Mouse (Mus musculus) E14TG2a.4 (cell line): ENCODE measurements around the gene Klhl24.
"Not testable (repeated sequence)": the region's sequence is repeated elsewhere in the genome, so short reads cannot be mapped to it uniquely, and the experiment has no call there.

Source experiments
- H3K27me3 ChIP-seq: 2 replicates; pipeline ENCODE4 v1.6.1; 2014; ENCODE audit warnings: low read length, control low read depth; ENCODE audit not compliant: insufficient read depth
- H3K36me3 ChIP-seq: 2 replicates; pipeline ENCODE4 v1.6.1; 2014; ENCODE audit warnings: low read length, control low read depth; ENCODE audit not compliant: insufficient read depth
- H3K4me1 ChIP-seq: replicated peaks from 2 replicates; pipeline ENCODE4 v1.6.1; 2014; ENCODE audit warnings: low read depth, low read length, control low read depth
- H3K4me3 ChIP-seq: replicated peaks from 2 replicates; pipeline ENCODE4 v1.5.1; 2014; ENCODE audit warnings: mild to moderate bottlenecking, low read length
- H3K9me3 ChIP-seq: 2 replicates; pipeline ENCODE4 v1.6.1; 2014; ENCODE audit warnings: low read length, control low read depth
- CTCF ChIP-seq: conservative IDR thresholded peaks from 2 replicates; pipeline ENCODE4 v1.5.1; 2014; ENCODE audit warnings: low read length
- NANOG ChIP-seq: IDR thresholded peaks from 2 replicates; pipeline ENCODE4 v1.6.1; 2014; ENCODE audit warnings: borderline replicate concordance, low read length, mixed read lengths
- POU5F1 ChIP-seq: IDR thresholded peaks from 2 replicates; pipeline ENCODE4 v1.6.1; 2014; ENCODE audit warnings: low read length, borderline replicate concordance

Klhl24 gene

GRCm38 (mm10) chr16:20116069-20116468 is 18.7 kb downstream of the Klhl24 start:
- H3K9me3 ChIP-seq: no peaks in the 10 kb centered on the region

DNA sequence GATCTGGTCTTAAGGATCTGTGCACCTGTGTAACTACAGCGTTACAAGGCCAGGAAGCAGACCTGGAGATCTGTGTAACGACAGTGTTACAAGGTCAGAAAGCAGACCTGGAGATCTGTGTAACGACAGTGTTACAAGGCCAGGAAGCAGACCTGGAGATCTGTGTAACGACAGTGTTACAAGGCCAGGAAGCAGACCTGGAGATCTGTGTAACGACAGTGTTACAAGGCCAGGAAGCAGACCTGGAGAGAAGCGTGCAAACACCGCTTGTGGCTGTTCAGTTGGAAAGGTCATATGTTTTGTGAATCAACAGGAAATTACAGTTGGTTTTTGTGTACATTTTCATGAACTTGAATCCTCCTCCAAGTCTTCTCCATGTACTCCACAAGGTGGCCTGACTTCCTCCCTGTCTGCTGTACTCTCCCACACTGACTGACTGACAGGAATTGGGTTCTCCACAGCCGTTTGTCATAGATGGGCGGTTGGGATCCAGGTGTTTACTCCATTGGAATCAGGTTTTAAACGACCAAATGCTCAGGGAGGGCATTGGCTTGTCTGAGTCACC is 29.1 kb downstream of the Klhl24 start:
- not testable (repeated sequence) for H3K9me3 ChIP-seq, H3K4me3 ChIP-seq, H3K27me3 ChIP-seq
- peaks cover 12% of the 10 kb centered on the region for H3K4me1 ChIP-seq
- H3K36me3 ChIP-seq: peaks cover 51% of the 10 kb centered on the region

More at GRCm38 (mm10) chr16:20116069-20116468, 18.7 kb downstream of the Klhl24 start:
- H3K4me3 ChIP-seq: no peak overlapping the region
- H3K4me1 ChIP-seq: peaks cover 12% of the 10 kb centered on the region
- H3K27me3 ChIP-seq: no peaks in the 10 kb centered on the region
- TF ChIP-seq POU5F1 (no peak), NANOG (no peak), CTCF (no peak)
- peaks cover 90% of the 10 kb centered on the region for H3K36me3 ChIP-seq

GRCm38 (mm10) chr16:20130397-20130796 is 33.1 kb downstream of the Klhl24 start:
- Histone ChIP-seq H3K9me3 (no peaks in the 10 kb centered on the region), H3K4me3 (no peak overlapping the region), H3K27me3 (peaks cover 5% of the 10 kb centered on the region), H3K36me3 (peaks cover 18% of the 10 kb centered on the region), H3K4me1 (peaks cover 12% of the 10 kb centered on the region)
- TF ChIP-seq POU5F1 (no peak), CTCF (no peak), NANOG (no peak)

DNA sequence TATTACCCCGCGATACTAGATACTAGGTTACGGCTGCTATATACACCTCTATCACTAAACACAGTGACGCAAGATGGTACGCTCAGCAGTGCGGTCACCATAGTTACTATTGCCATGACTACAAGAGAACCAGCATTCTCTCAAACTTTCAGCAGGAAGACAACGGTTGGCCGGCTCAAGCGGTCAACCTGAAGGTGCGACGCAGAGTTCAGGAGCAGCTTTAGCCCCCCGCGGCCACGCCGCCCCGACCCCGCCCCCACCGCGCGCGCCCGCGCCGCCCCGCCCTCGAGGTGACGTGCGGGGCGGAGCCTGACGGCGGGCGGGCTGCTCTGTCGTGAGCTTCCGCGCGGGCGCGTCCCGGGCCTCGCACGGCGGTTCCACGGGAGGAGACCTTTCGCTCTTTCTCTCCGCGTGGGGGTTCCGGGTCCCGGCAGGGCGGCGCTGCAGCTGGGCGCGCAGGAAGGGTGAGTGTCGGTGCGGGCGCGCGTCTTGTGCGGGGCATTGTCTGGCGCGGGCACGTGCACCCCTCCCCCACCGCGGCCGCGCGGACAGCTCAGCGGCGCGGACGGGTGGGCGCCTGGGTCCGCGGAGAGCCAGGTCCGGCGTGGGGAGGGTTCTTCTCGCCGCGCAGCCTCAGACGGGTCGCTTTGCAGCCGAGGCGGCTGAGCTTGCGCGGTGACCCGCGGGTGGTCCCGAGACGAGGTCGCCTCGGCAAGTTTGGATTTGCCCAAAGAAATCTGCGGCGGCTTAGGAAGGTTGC is 43.6 kb downstream of the Klhl24 start, which contains the start of gene Yeats2:
Yeats2 (plus strand) TSS at position 292 of the 760 bp plus-strand sequence.
- H3K27me3 ChIP-seq: peaks cover 7% of the 10 kb centered on the region; the same call in 1 of the 2 replicates
- peaks cover 38% of the 10 kb centered on the region for H3K36me3 ChIP-seq
- H3K9me3 ChIP-seq: no peaks in the 10 kb centered on the region
- H3K4me1 ChIP-seq: peaks cover 38% of the 10 kb centered on the region
- H3K4me3 ChIP-seq: peak within 1 kb of the TSS; percentile 93
- TF ChIP-seq CTCF: no peak

GRCm38 (mm10) chr16:20144568-20144967 is 47.2 kb downstream of the Klhl24 start:
- Histone ChIP-seq H3K4me1 (peaks cover 45% of the 10 kb centered on the region), H3K4me3 (no peak overlapping the region), H3K27me3 (no peaks in the 10 kb centered on the region), H3K9me3 (no peaks in the 10 kb centered on the region), H3K36me3 (peaks cover 50% of the 10 kb centered on the region)
- no peak for TF ChIP-seq NANOG

- no peak for TF ChIP-seq NANOG
- no peak for TF ChIP-seq CTCF
- no peak for TF ChIP-seq POU5F1
- peaks cover 14% of the 10 kb centered on the region for H3K9me3 ChIP-seq
- peaks cover 72% of the 10 kb centered on the region for H3K36me3 ChIP-seq
- peaks cover 8% of the 10 kb centered on the region for H3K4me1 ChIP-seq
- no peaks in the 10 kb centered on the region for H3K27me3 ChIP-seq
- no peak overlapping the region for H3K4me3 ChIP-seq
Measured at GRCm38 (mm10) chr16:20151991-20152390, 54.6 kb downstream of the Klhl24 start.

DNA sequence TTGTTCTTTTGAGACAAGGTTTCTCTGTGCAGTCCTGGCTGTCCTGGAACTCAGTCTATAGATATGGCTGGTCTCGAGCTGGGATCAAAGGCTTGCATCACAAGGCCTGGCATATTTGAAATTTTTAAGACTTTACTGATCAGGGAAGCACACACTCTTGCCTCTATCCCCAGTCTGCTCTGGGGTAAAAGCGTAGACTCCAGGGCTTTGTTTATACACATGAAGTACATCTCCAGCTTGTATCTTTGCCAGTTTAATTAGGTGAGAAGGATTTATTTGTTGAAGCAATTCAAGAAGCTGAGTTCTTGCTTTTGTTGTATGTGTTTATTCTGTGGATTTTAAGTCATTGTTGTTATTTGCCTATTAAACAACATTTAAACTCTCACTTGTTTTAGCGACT is 56.4 kb downstream of the Klhl24 start:
- H3K27me3 ChIP-seq: no peaks in the 10 kb centered on the region
- peaks cover 78% of the 10 kb centered on the region for H3K36me3 ChIP-seq
- 0 out of 2 replicates have a peak, but pooled peaks cover 3% of the 10 kb centered on the region for H3K4me1 ChIP-seq
- peaks cover 14% of the 10 kb centered on the region for H3K9me3 ChIP-seq
- TF ChIP-seq CTCF (no peak), NANOG (no peak), POU5F1 (no peak)
- no peak overlapping the region for H3K4me3 ChIP-seq

DNA sequence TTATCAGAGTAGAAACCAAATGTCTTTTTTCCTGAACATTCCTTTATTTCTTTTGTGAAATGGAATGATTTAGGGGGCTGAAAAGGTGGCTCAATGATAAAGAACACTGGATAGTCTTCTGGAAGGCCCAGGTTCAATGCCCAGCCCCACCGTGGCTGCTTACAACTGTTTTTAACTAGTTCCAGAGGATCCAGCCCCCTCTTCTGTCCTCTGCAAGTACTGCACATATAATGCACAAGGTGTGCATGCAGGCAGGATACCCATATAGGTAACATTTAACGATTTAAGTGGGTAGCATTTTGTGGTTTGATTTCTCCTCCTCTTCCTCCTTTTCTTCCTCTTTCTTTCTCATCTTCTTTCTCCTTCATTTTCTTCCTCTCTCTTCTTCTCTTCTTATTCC is 62.8 kb downstream of the Klhl24 start:
- Histone ChIP-seq H3K4me1 (no peaks in the 10 kb centered on the region), H3K36me3 (peaks cover 91% of the 10 kb centered on the region), H3K9me3 (no peaks in the 10 kb centered on the region), H3K4me3 (no peak overlapping the region), H3K27me3 (no peaks in the 10 kb centered on the region)
- peak; percentile 34 for TF ChIP-seq CTCF
- no peak for TF ChIP-seq POU5F1
- TF ChIP-seq NANOG: no peak

GRCm38 (mm10) chr16:20169071-20169470 is 71.7 kb downstream of the Klhl24 start:
- no peak overlapping the region for H3K4me3 ChIP-seq

More at GRCm38 (mm10) chr16:20169071-20169470, 71.7 kb downstream of the Klhl24 start:
- TF ChIP-seq NANOG: no peak
- TF ChIP-seq CTCF: no peak
- no peak for TF ChIP-seq POU5F1
- H3K9me3 ChIP-seq: no peaks in the 10 kb centered on the region
- no peaks in the 10 kb centered on the region for H3K27me3 ChIP-seq
- peaks cover 11% of the 10 kb centered on the region for H3K4me1 ChIP-seq
- peaks cover 85% of the 10 kb centered on the region for H3K36me3 ChIP-seq
